Mouse (Mus musculus) forebrain, embryonic 14.5 days (tissue): ENCODE data around the gene Sema3b. TPM values are rescaled to one million over a fixed set of nuclear protein-coding genes. Genes with fewer than 3 reads are reported as not detected.

Experiments
- ATAC-seq: fragments of 200-750 bp; cut with Nextera tagmentation; 2 replicates; pipeline ENCODE4 v1.8.0; 2017; ENCODE audit warnings: mild to moderate bottlenecking, moderate library complexity
- DNase-seq: peaks from one replicate; pipeline ENCODE4 v3.0.0-alpha.2; 2015; ENCODE audit warnings: low spot score
- H3K27ac ChIP-seq: fragments of 300-500 bp; sonication (generic); 2 replicates; pipeline ENCODE4 v1.5.1; 2014; ENCODE audit warnings: low read depth, mild to moderate bottlenecking, control low read depth, low read length, moderate library complexity
- H3K27me3 ChIP-seq: fragments of 300-500 bp; sonication (generic); replicated peaks from 2 replicates; pipeline ENCODE4 v1.6.1; 2014; ENCODE audit warnings: low read length, control low read depth, mixed read lengths; ENCODE audit not compliant: control insufficient read depth, insufficient read depth
- H3K36me3 ChIP-seq: fragments of 300-500 bp; sonication (generic); 2 replicates; pipeline ENCODE4 v1.6.1; 2014; ENCODE audit warnings: low read length, control low read depth; ENCODE audit not compliant: control insufficient read depth, insufficient read depth
- H3K4me1 ChIP-seq: fragments of 300-500 bp; sonication (generic); 2 replicates; pipeline ENCODE4 v1.6.1; 2014; ENCODE audit warnings: antibody characterized with exemption, low read length, control low read depth; ENCODE audit not compliant: control insufficient read depth, insufficient read depth
- H3K4me2 ChIP-seq: fragments of 300-500 bp; sonication (generic); 2 replicates; pipeline ENCODE4 v1.6.1; 2014; ENCODE audit warnings: mild to moderate bottlenecking, control low read depth, low read length
- H3K4me3 ChIP-seq: fragments of 300-500 bp; sonication (generic); 2 replicates; pipeline ENCODE4 v1.5.1; 2014; ENCODE audit warnings: low read depth, low read length, control low read depth
- H3K9ac ChIP-seq: fragments of 300-500 bp; sonication (generic); 2 replicates; pipeline ENCODE4 v1.6.1; 2014; ENCODE audit warnings: mild to moderate bottlenecking, low read length, control low read depth, moderate library complexity
- H3K9me3 ChIP-seq: fragments of 300-500 bp; sonication (generic); replicated peaks from 2 replicates; pipeline ENCODE4 v1.6.1; 2016; ENCODE audit warnings: low read length, control low read depth, mixed read lengths; ENCODE audit not compliant: control insufficient read depth
- WGBS: fragments of 180-500 bp; shearing (Covaris S2); extraction: QIAGEN DNeasy Blood & Tissue Kit; methylation state at CpG from one replicate; pipeline ENCODE4 v1.1.7; 2014; 5-methylcytosine and 5-hydroxymethylcytosine counted together
- polyA plus RNA-seq: library from polyadenylated mRNA; unstranded; fragments of >200 nt; fragmentation: Nextera tagmentation; extraction: Ambion mirVana; gene quantifications from 2 replicates; pipeline ENCODE4 v1.2.1, GENCODE M21; 2014

Sema3b gene
- polyA plus RNA-seq, 1 experiment from 2014 or later = 0.85 TPM

DNA sequence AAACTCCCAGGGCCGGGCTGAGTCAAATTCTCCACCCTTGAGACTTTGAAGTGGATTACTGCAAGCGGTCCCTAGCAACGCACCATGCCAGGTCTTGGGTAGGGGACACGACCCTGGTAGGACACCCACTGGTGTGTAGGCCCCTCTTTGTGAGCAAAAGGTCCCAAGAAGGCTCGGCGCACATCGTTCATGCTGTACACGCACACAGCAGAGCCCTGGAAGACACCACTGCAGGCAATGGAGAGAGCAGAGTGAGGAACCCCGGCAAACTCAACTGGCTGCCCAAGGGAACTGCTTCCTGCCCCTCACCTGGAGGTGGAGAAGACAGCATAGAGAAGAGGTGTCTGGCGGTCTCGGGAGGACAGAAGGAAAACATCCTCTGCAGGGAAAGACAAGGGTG, 7.8 kb downstream of the Sema3b start:
- H3K9ac ChIP-seq = no peak overlapping the region

DNA sequence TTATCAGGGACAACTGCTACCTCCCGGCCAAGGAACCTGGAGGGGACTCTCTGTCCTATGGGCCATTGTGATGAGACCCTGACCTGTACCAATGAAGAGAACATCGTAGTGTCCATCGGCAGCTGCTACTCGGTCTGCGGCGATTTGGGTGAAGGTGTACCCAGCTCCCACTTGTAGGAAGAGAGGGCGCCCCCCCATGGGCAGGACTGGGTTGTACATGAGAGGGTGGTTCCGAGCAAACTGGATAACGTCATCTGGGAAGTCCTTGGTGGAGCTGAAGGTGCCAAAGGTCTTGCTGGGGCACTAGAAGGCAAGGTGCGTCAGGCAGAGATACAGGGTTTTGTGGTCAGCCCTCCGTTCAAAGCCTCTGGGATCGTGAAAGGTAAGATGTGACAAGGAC, 8.3 kb downstream of the Sema3b start:
- no peak overlapping the region for H3K27ac ChIP-seq

More for the DNA sequence above, 7.8 kb downstream of the Sema3b start:
- Histone ChIP-seq H3K4me3 (no peak overlapping the region), H3K27me3 (no peaks in the 10 kb centered on the region), H3K36me3 (no peaks in the 10 kb centered on the region), H3K27ac (no peak overlapping the region), H3K9me3 (no peaks in the 10 kb centered on the region), H3K4me1 (peaks cover 3% of the 10 kb centered on the region; the same call in 1 of the 2 replicates), H3K4me2 (no peak overlapping the region)
- 87% methylated on average over 11 of the region's 11 CpGs for WGBS
- DNase-seq (no peak), ATAC-seq (no peak)

DNA sequence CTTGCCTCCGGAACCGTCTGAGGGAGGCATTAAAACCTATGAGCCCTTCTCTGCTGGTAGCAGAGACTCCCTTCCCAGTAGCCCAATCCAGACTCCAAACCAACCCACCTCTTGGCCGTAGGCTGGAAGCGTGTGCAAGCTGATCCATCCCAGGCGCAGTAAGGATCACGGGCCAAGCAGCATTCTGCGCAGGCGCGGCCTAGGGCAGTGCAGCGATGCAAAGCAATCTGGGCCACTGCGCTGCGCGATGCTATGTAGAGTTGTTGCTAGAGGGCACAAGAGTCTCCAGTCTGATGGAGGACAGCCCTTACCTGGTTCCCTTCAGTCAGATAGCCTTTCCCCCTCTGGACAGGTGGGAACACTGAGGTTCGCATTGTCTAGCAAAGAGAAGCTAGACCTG, 9.2 kb downstream of the Sema3b start:
- peaks cover 2% of the 10 kb centered on the region; the same call in 1 of the 2 replicates for H3K4me1 ChIP-seq
- H3K27ac ChIP-seq = no peak overlapping the region
- H3K4me2 ChIP-seq = no peak overlapping the region
- no peak overlapping the region for H3K9ac ChIP-seq
- H3K9me3 ChIP-seq = no peaks in the 10 kb centered on the region
- ATAC-seq (no peak), DNase-seq (peak; percentile 36)
- 0 out of 2 replicates have a peak, but pooled peaks cover 3% of the 10 kb centered on the region for H3K36me3 ChIP-seq
- no peaks in the 10 kb centered on the region for H3K27me3 ChIP-seq
- no peak overlapping the region for H3K4me3 ChIP-seq
- 79% methylated on average over 14 of the region's 14 CpGs for WGBS

More for the DNA sequence above, 8.3 kb downstream of the Sema3b start:
- H3K27me3 ChIP-seq = no peaks in the 10 kb centered on the region
- 78% methylated on average over 12 of the region's 12 CpGs for WGBS
- H3K4me1 ChIP-seq = peaks cover 3% of the 10 kb centered on the region; the same call in 1 of the 2 replicates
- no peaks in the 10 kb centered on the region for H3K36me3 ChIP-seq
- H3K4me3 ChIP-seq = no peak overlapping the region
- no peaks in the 10 kb centered on the region for H3K9me3 ChIP-seq
- H3K9ac ChIP-seq = no peak overlapping the region
- no peak for DNase-seq
- no peak for ATAC-seq
- no peak overlapping the region for H3K4me2 ChIP-seq

DNA sequence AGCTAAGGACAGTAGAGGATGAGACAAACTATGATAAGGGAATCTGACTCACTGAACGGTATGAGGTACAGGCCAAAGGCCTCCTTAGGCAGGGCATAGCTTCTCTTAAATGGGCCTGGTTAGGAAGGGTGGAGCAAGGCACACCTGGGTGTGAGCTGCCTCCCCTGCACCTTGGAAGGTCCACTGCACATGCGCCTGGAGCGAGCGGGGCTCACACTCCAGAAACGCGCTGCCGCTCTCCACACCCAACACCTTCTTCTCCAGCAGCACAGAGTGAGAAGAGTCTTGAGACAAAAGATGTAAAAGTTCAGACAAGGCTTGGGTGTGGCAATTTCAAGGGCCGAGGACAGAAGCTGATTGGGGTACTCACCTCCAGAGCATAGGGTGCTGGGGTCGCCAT, 9.6 kb downstream of the Sema3b start:
- Histone ChIP-seq H3K27ac (no peak overlapping the region), H3K27me3 (no peaks in the 10 kb centered on the region), H3K9me3 (no peaks in the 10 kb centered on the region), H3K4me2 (no peak overlapping the region), H3K9ac (no peak overlapping the region), H3K4me1 (no peaks in the 10 kb centered on the region), H3K4me3 (no peak overlapping the region), H3K36me3 (peaks cover 3% of the 10 kb centered on the region; the same call in 1 of the 2 replicates)
- DNase-seq = no peak
- no peak for ATAC-seq
- WGBS = 91% methylated on average over 9 of the region's 9 CpGs

DNA sequence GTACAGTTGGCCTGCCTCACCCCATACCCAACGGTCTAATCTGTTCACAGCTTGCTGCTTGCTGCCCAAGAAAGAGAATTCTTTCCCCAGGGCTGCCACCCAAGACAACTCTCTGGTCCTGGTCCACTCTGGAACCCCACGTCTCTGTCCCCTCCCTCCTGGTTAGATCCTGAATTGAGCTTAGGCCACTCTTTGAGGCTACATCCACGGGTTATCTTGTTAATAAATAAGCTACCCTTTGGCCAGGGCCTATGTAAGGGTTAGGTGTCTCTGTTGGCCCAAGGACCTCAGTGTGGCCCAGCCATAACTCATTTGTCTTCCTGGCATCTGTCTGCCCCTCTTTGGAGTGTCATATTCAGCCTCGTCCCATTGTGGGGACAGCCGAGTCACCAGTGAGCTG, 10.6 kb downstream of the Sema3b start:
- Histone ChIP-seq H3K27ac (no peak overlapping the region), H3K4me2 (no peak overlapping the region), H3K36me3 (peaks cover 13% of the 10 kb centered on the region; the same call in 1 of the 2 replicates), H3K4me1 (no peaks in the 10 kb centered on the region), H3K9me3 (no peaks in the 10 kb centered on the region), H3K4me3 (no peak overlapping the region), H3K27me3 (no peaks in the 10 kb centered on the region), H3K9ac (no peak overlapping the region)
- DNase-seq (no peak), ATAC-seq (no peak)
- WGBS = 88% methylated on average over 5 of the region's 5 CpGs

DNA sequence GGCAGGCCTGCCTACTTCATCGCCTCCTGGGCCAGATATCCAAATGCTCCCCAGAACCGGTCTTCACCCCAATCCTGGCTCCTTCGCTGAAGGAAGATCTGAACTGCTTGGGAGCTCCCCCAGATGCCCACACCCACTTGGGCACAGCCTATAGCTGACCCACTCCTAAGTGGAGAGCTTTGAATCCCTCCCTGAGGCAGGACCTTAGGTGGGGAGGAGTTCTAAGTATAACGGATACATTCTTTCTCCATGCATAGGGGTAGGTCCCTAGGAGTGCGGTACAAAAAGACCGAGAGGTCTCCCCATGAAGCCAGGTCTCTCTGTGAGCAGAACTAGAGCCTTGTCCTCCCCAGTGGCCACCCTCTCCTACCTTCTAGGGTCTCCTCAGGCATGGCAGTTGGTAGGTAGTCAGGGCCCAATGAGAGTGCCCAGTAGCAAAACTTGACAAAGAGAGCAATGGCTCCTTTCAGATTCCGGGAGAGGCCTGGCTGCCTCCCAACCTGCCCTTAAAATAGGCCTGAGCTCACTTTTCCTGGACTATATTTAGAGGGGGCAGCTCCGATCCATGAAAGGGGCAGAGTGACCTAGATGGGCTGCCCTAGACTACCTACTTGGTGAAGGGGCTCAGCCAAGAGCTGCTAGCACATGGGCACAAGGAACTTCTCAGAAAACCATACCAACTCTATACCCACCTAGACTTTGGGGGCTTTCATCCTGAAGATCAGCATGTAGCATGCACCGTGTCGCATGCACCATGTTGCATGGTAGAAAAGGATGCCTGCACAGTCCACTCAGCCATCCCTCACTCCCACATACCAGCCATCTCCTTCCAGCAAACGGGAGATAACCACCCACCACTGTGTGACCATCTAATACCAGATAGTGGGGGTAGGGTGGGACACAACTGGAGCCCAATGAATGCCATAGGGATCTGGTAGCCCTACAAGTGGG, 12.1 kb downstream of the Sema3b start:
- ATAC-seq (no peak), DNase-seq (no peak)
- H3K4me1 ChIP-seq = no peaks in the 10 kb centered on the region
- H3K27ac ChIP-seq = no peak overlapping the region
- H3K27me3 ChIP-seq = no peaks in the 10 kb centered on the region
- H3K9ac ChIP-seq = no peak overlapping the region
- H3K4me3 ChIP-seq = no peak overlapping the region
- H3K9me3 ChIP-seq = no peaks in the 10 kb centered on the region
- WGBS = 89% methylated on average over 11 of the region's 11 CpGs
- H3K4me2 ChIP-seq = no peak overlapping the region
- peaks cover 25% of the 10 kb centered on the region for H3K36me3 ChIP-seq

DNA sequence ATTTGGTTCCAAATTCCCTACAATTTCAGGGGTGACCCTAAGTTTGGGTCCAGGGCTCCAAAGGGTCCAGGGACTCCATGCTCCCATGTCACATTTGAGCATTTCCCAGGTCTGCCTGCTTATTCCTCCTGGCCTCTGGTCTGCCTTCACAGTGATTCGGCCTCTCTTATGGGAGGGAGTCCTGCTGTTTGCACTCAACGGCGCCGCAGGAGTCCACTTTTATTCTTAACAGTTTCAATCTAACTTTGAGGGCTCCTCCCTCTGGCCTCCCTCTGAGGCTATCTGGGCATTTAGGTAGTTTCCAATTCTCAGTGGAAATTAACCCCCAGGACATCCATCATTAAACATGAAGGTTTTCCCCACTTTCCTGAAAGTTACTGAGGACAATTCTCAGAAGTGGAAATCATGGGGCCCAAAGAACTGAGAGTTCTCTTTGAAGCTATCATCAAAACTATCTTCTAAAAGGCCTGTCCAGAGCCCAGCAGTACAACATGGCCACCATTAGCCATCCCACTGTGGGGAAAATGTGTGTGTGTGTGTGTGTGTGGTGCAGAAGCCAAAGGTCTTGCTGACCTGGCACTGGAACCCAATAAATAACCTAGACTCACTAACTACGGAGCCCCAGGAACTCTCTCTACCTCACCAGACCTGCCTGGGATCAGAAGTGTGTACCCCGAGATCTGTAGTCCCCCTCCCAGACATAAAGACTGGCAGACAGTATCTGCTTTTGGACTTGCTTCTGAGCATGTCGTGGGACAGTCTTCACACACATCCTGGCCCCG, 14.6 kb downstream of the Sema3b start:
- 70% methylated on average over 8 of the region's 8 CpGs for WGBS
- no peak for DNase-seq
- H3K27me3 ChIP-seq = no peaks in the 10 kb centered on the region
- peaks cover 45% of the 10 kb centered on the region for H3K36me3 ChIP-seq
- no peaks in the 10 kb centered on the region for H3K9me3 ChIP-seq
- H3K4me2 ChIP-seq = no peak overlapping the region
- no peak overlapping the region for H3K9ac ChIP-seq
- H3K27ac ChIP-seq = no peak overlapping the region
- no peak for ATAC-seq
- H3K4me1 ChIP-seq = no peaks in the 10 kb centered on the region
- H3K4me3 ChIP-seq = no peak overlapping the region

DNA sequence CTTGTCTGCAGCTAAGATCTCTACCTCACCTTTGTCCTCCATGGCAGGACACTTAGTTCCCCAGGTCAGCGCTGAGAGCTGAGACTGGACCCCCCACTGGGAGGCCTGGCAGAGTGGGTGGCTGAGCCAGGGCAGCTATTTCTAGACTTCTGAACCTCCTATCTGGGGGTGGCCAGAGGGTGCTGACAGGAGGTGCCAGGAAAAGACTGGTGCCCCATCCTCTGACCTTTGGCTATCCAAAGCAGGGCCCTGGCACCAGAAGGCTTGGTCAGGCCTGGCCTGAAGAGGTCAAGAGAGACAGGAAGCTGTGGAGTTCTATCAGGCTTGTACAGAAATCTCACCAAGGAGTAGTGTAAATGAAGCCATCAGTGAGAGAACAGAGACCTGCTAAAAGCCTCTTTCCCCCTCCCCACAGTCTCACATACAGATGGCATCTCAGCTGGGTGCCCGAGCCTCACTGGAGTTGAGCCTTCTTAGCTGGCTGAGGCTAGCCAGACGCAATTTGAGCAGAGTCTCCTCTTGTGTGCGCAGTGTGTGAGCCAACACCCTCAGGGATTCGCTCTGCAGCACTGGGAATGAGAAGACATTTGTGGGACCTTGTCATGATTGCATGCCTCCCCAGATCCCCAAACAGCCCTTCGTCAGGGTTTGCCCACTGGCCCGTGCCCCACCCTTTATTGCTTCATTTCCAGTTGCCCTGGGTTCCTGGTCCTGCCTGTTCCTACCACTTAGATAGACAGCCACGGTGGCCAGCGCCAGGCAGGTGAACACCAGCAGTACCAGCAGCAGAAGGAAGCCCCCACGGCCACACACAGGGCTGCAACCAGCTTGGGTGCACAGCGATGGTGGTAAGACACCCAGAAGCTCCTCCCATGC, 15.7 kb downstream of the Sema3b start:
- H3K36me3 ChIP-seq = peaks cover 45% of the 10 kb centered on the region
- no peak overlapping the region for H3K4me2 ChIP-seq
- DNase-seq (peak; percentile 25), ATAC-seq (no peak)
- no peaks in the 10 kb centered on the region for H3K27me3 ChIP-seq
- 0 out of 2 replicates have a peak overlapping the region, but pooled peaks have one; percentile 30 for H3K27ac ChIP-seq
- WGBS = 82% methylated on average over 11 of the region's 11 CpGs
- no peak overlapping the region for H3K4me3 ChIP-seq
- H3K9ac ChIP-seq = no peak overlapping the region
- H3K9me3 ChIP-seq = no peaks in the 10 kb centered on the region
- peaks cover 3% of the 10 kb centered on the region for H3K4me1 ChIP-seq
